Mouse (Mus musculus): ENCODE results near the gene Mief1. TPM values are rescaled to one million over a fixed set of nuclear protein-coding genes. Genes with fewer than 3 reads are reported as not detected.
A peak's percentile ranks its signal among the peaks of the same experiment; 100 is the strongest.

Gene Mief1
- polyA plus RNA-seq, 1 experiment = 20.8 TPM

GRCm38 (mm10) chr15:80271858-80272396 is 38.1 kb downstream of the Mief1 start:
- DNase-seq (ENCODE audit: low read depth) = peak; percentile 78

GRCm38 (mm10) chr15:80277107-80277506 is 43.3 kb downstream of the Mief1 start:
- DNase-seq (ENCODE audit: low read depth) = peak; percentile 58
- peak; percentile 52 for TF ChIP-seq CTCF (IDR thresholded peaks at IDR 0.05; ENCODE audit: borderline replicate concordance, extremely low read depth, insufficient read depth, insufficient read length)
- no peak for TF ChIP-seq POLR2A (IDR thresholded peaks at IDR 0.05; ENCODE audit: borderline replicate concordance, extremely low read depth, insufficient read depth, insufficient read length, poor library complexity, severe bottlenecking)

More at GRCm38 (mm10) chr15:80271858-80272396, 38.1 kb downstream of the Mief1 start:
- TF ChIP-seq POLR2A (IDR thresholded peaks at IDR 0.05; ENCODE audit: borderline replicate concordance, extremely low read depth, insufficient read depth, insufficient read length, poor library complexity, severe bottlenecking) = no peak
- no peak for TF ChIP-seq CTCF (IDR thresholded peaks at IDR 0.05; ENCODE audit: borderline replicate concordance, extremely low read depth, insufficient read depth, insufficient read length)

- TF ChIP-seq POLR2A (IDR thresholded peaks at IDR 0.05; ENCODE audit: borderline replicate concordance, extremely low read depth, insufficient read depth, insufficient read length, poor library complexity, severe bottlenecking) (no peak), CTCF (IDR thresholded peaks at IDR 0.05; ENCODE audit: borderline replicate concordance, extremely low read depth, insufficient read depth, insufficient read length) (no peak)
- DNase-seq (ENCODE audit: low read depth) = peak; percentile 56
These were observed 43.8 kb downstream of the Mief1 start for GRCm38 (mm10) chr15:80277625-80278024.

- TF ChIP-seq POLR2A (IDR thresholded peaks at IDR 0.05; ENCODE audit: borderline replicate concordance, extremely low read depth, insufficient read depth, insufficient read length, poor library complexity, severe bottlenecking) (no peak), CTCF (IDR thresholded peaks at IDR 0.05; ENCODE audit: borderline replicate concordance, extremely low read depth, insufficient read depth, insufficient read length) (no peak)
- no peak for DNase-seq (ENCODE audit: low read depth)
These were observed 44.4 kb downstream of the Mief1 start for GRCm38 (mm10) chr15:80278121-80278759.

- no peak for TF ChIP-seq POLR2A (IDR thresholded peaks at IDR 0.05; ENCODE audit: borderline replicate concordance, extremely low read depth, insufficient read depth, insufficient read length, poor library complexity, severe bottlenecking)
- TF ChIP-seq CTCF (IDR thresholded peaks at IDR 0.05; ENCODE audit: borderline replicate concordance, extremely low read depth, insufficient read depth, insufficient read length) = no peak
- DNase-seq (ENCODE audit: low read depth) = no peak
These were observed 45.2 kb downstream of the Mief1 start for GRCm38 (mm10) chr15:80279053-80279452.

GRCm38 (mm10) chr15:80280646-80281045 is 46.8 kb downstream of the Mief1 start:
- TF ChIP-seq CTCF (IDR thresholded peaks at IDR 0.05; ENCODE audit: borderline replicate concordance, extremely low read depth, insufficient read depth, insufficient read length) (peak; percentile 74; the same call in 1 of the 2 replicates), POLR2A (IDR thresholded peaks at IDR 0.05; ENCODE audit: borderline replicate concordance, extremely low read depth, insufficient read depth, insufficient read length, poor library complexity, severe bottlenecking) (no peak)
- DNase-seq (ENCODE audit: low read depth) = peak; percentile 49

- TF ChIP-seq POLR2A (IDR thresholded peaks at IDR 0.05; ENCODE audit: borderline replicate concordance, extremely low read depth, insufficient read depth, insufficient read length, poor library complexity, severe bottlenecking) (0 out of 2 replicates have a peak, but pooled peaks have one; percentile 15), CTCF (IDR thresholded peaks at IDR 0.05; ENCODE audit: borderline replicate concordance, extremely low read depth, insufficient read depth, insufficient read length) (peak; percentile 31; the same call in 1 of the 2 replicates)
- DNase-seq (ENCODE audit: low read depth) = peak; percentile 83
These were observed 53.1 kb downstream of the Mief1 start, which contains the start of gene Cacna1i for GRCm38 (mm10) chr15:80286851-80287415. Gene Cacna1i (plus strand): TSS chr15:80287238.

- no peak for DNase-seq (ENCODE audit: low read depth)
- TF ChIP-seq CTCF (IDR thresholded peaks at IDR 0.05; ENCODE audit: borderline replicate concordance, extremely low read depth, insufficient read depth, insufficient read length) (no peak), POLR2A (IDR thresholded peaks at IDR 0.05; ENCODE audit: borderline replicate concordance, extremely low read depth, insufficient read depth, insufficient read length, poor library complexity, severe bottlenecking) (no peak)
These were observed 54.2 kb downstream of the Mief1 start for GRCm38 (mm10) chr15:80288036-80288435.

- DNase-seq (ENCODE audit: low read depth) = peak; percentile 50
- TF ChIP-seq POLR2A (IDR thresholded peaks at IDR 0.05; ENCODE audit: borderline replicate concordance, extremely low read depth, insufficient read depth, insufficient read length, poor library complexity, severe bottlenecking) (no peak), CTCF (IDR thresholded peaks at IDR 0.05; ENCODE audit: borderline replicate concordance, extremely low read depth, insufficient read depth, insufficient read length) (peak; percentile 62)
These were observed 55.6 kb downstream of the Mief1 start for GRCm38 (mm10) chr15:80289436-80289835.

- no peak for DNase-seq (ENCODE audit: low read depth)
- peak; percentile 28; the same call in 1 of the 2 replicates for TF ChIP-seq CTCF (IDR thresholded peaks at IDR 0.05; ENCODE audit: borderline replicate concordance, extremely low read depth, insufficient read depth, insufficient read length)
- no peak for TF ChIP-seq POLR2A (IDR thresholded peaks at IDR 0.05; ENCODE audit: borderline replicate concordance, extremely low read depth, insufficient read depth, insufficient read length, poor library complexity, severe bottlenecking)
These were observed 63.3 kb downstream of the Mief1 start for GRCm38 (mm10) chr15:80297146-80297545.

Other genes starting within 250 kb of the Mief1 start
- gene Pdgfb, start 219.0 kb upstream of the Mief1 start, polyA plus RNA-seq (2012; rRNA removed) = 12.3 and 16.8 TPM in 2 replicates
- 64.7 and 75.5 TPM in 2 replicates for gene Syngr1, start 142.7 kb upstream of the Mief1 start, polyA plus RNA-seq (2012; rRNA removed)
- gene Rpl3, start 142.2 kb upstream of the Mief1 start, polyA plus RNA-seq (2012; rRNA removed) = 770 and 873 TPM in 2 replicates
- gene Tab1, start 100.9 kb upstream of the Mief1 start, polyA plus RNA-seq (2012; rRNA removed) = 49.3 and 55.3 TPM in 2 replicates
- 47.2 and 64.7 TPM in 2 replicates for gene Mgat3, start 60.3 kb upstream of the Mief1 start, polyA plus RNA-seq (2012; rRNA removed)
- gene AC140267.1, start 1.8 kb downstream of the Mief1 start, polyA plus RNA-seq (2012; rRNA removed) = not detected in 2 replicates
- gene Atf4, start 21.2 kb downstream of the Mief1 start, polyA plus RNA-seq (2012; rRNA removed) = 236 and 364 TPM in 2 replicates
- gene Rps19bp1, start 30.3 kb downstream of the Mief1 start, polyA plus RNA-seq (2012; rRNA removed) = 51.4 and 54.7 TPM in 2 replicates
- 3.1 and 6.5 TPM in 2 replicates for gene Cacna1i, start 53.2 kb downstream of the Mief1 start, polyA plus RNA-seq (2012; rRNA removed)